Mouse (Mus musculus) intestine, embryonic 16.5 days (tissue): ENCODE measurements at regions not wholly inside any gene's neighbourhood (a gene's known extent, or its start where the extent isn't known, plus 50 kb on each side); places are given as distances from the start of the nearest gene placed in this dataset.

Experiments used
- ATAC-seq: fragments of 200-750 bp; cut with Nextera tagmentation; 2 replicates; pipeline ENCODE4 v1.8.0; 2017; ENCODE audit warnings: moderate TSS enrichment, moderate library complexity
- H3K27ac ChIP-seq: fragments of 300-500 bp; sonication (generic); 2 replicates; pipeline ENCODE4 v1.5.1; 2014; ENCODE audit warnings: mild to moderate bottlenecking, low read length
- H3K27me3 ChIP-seq: fragments of 300-500 bp; sonication (generic); replicated peaks from 2 replicates; pipeline ENCODE4 v1.6.1; 2014; ENCODE audit warnings: low read length, control low read depth, mixed read lengths; ENCODE audit not compliant: control insufficient read depth, insufficient read depth
- H3K36me3 ChIP-seq: fragments of 300-500 bp; sonication (generic); 2 replicates; pipeline ENCODE4 v1.6.1; 2014; ENCODE audit warnings: low read length, control low read depth; ENCODE audit not compliant: control insufficient read depth, insufficient read depth
- H3K4me1 ChIP-seq: fragments of 300-500 bp; sonication (generic); 2 replicates; pipeline ENCODE4 v1.6.1; 2014; ENCODE audit warnings: low read length, control low read depth, mixed read lengths; ENCODE audit not compliant: control insufficient read depth, insufficient read depth
- H3K4me2 ChIP-seq: fragments of 300-500 bp; sonication (generic); 2 replicates; pipeline ENCODE4 v1.6.1; 2014; ENCODE audit warnings: low read depth, low read length, control low read depth
- H3K4me3 ChIP-seq: fragments of 300-500 bp; sonication (generic); 2 replicates; pipeline ENCODE4 v1.5.1; 2014; ENCODE audit warnings: mild to moderate bottlenecking, low read length
- H3K9ac ChIP-seq: fragments of 300-500 bp; sonication (generic); 2 replicates; pipeline ENCODE4 v1.6.1; 2014; ENCODE audit warnings: low read depth, low read length
- H3K9me3 ChIP-seq: fragments of 300-500 bp; sonication (generic); 2 replicates; pipeline ENCODE4 v1.6.1; 2016; ENCODE audit warnings: low read length, control low read depth; ENCODE audit not compliant: control insufficient read depth
- WGBS: fragments of 180-500 bp; shearing (Covaris S2); extraction: QIAGEN DNeasy Blood & Tissue Kit; methylation state at CpG from one replicate; pipeline ENCODE4 v1.1.7; 2014; 5-methylcytosine and 5-hydroxymethylcytosine counted together

- ATAC-seq = no peak; the same call in 1 of the 2 replicates
- Histone ChIP-seq H3K4me1 (peaks cover 4% of the 10 kb centered on the region; the same call in 1 of the 2 replicates), H3K9me3 (no peaks in the 10 kb centered on the region), H3K4me3 (peak overlapping the region; percentile 41), H3K4me2 (peak overlapping the region; percentile 55), H3K9ac (peak overlapping the region; percentile 57), H3K36me3 (no peaks in the 10 kb centered on the region), H3K27ac (0 out of 2 replicates have a peak overlapping the region, but pooled peaks have one; percentile 19), H3K27me3 (no peaks in the 10 kb centered on the region)
- 20% methylated on average over 9 of the region's 9 CpGs for whole genome bisulfite sequencing
Observed at GRCm38 (mm10) chr8:34689825-34690493, 578.4 kb upstream of the Gm10131 start.

GRCm38 (mm10) chr8:34689049-34689824 lies 577.7 kb upstream of the Gm10131 start:
- no peaks in the 10 kb centered on the region for H3K27me3 ChIP-seq
- ATAC-seq = peak; percentile 75
- peak overlapping the region; percentile 41 for H3K4me3 ChIP-seq
- no peaks in the 10 kb centered on the region for H3K36me3 ChIP-seq
- 24% methylated on average over 33 of the region's 33 CpGs for WGBS
- peaks cover 4% of the 10 kb centered on the region; the same call in 1 of the 2 replicates for H3K4me1 ChIP-seq
- H3K4me2 ChIP-seq = peak overlapping the region; percentile 55
- no peaks in the 10 kb centered on the region for H3K9me3 ChIP-seq
- H3K9ac ChIP-seq = peak overlapping the region; percentile 57
- peak overlapping the region; percentile 19; the same call in 1 of the 2 replicates for H3K27ac ChIP-seq

- peaks cover 4% of the 10 kb centered on the region; the same call in 1 of the 2 replicates for H3K4me1 ChIP-seq
- H3K9me3 ChIP-seq = no peaks in the 10 kb centered on the region
- WGBS = 65% methylated on average over 20 of the region's 20 CpGs
- ATAC-seq = peak; percentile 52
- H3K4me2 ChIP-seq = peak overlapping the region; percentile 55
- H3K36me3 ChIP-seq = no peaks in the 10 kb centered on the region
- no peak overlapping the region for H3K9ac ChIP-seq
- no peaks in the 10 kb centered on the region for H3K27me3 ChIP-seq
- peak overlapping the region; percentile 41 for H3K4me3 ChIP-seq
- H3K27ac ChIP-seq = no peak overlapping the region
Observed at GRCm38 (mm10) chr8:34688396-34689048, 577.0 kb upstream of the Gm10131 start.

GRCm38 (mm10) chr8:34686371-34686770 lies 574.8 kb upstream of the Gm10131 start:
- no peak overlapping the region for H3K4me3 ChIP-seq
- H3K9ac ChIP-seq = no peak overlapping the region
- peaks cover 4% of the 10 kb centered on the region; the same call in 1 of the 2 replicates for H3K4me1 ChIP-seq
- ATAC-seq = no peak
- 88% methylated on average over 10 of the region's 10 CpGs for WGBS
- no peaks in the 10 kb centered on the region for H3K36me3 ChIP-seq
- no peaks in the 10 kb centered on the region for H3K27me3 ChIP-seq
- no peak overlapping the region for H3K4me2 ChIP-seq
- no peaks in the 10 kb centered on the region for H3K9me3 ChIP-seq
- no peak overlapping the region for H3K27ac ChIP-seq

GRCm38 (mm10) chr8:34684683-34685082 lies 573.1 kb upstream of the Gm10131 start:
- H3K27me3 ChIP-seq = no peaks in the 10 kb centered on the region
- no peaks in the 10 kb centered on the region for H3K9me3 ChIP-seq
- H3K27ac ChIP-seq = no peak overlapping the region
- H3K4me1 ChIP-seq = peaks cover 11% of the 10 kb centered on the region; the same call in 1 of the 2 replicates
- 73% methylated on average over 7 of the region's 7 CpGs for WGBS
- no peak overlapping the region for H3K9ac ChIP-seq
- H3K4me3 ChIP-seq = no peak overlapping the region
- H3K36me3 ChIP-seq = no peaks in the 10 kb centered on the region
- ATAC-seq = no peak
- no peak overlapping the region for H3K4me2 ChIP-seq

GRCm38 (mm10) chr8:34683173-34683572 lies 571.6 kb upstream of the Gm10131 start:
- no peaks in the 10 kb centered on the region for H3K9me3 ChIP-seq
- no peaks in the 10 kb centered on the region for H3K36me3 ChIP-seq
- 70% methylated on average over 5 of the region's 5 CpGs for WGBS
- H3K9ac ChIP-seq = no peak overlapping the region
- ATAC-seq = no peak
- peaks cover 12% of the 10 kb centered on the region; the same call in 1 of the 2 replicates for H3K4me1 ChIP-seq
- no peak overlapping the region for H3K4me3 ChIP-seq
- no peak overlapping the region for H3K4me2 ChIP-seq
- H3K27ac ChIP-seq = no peak overlapping the region
- no peaks in the 10 kb centered on the region for H3K27me3 ChIP-seq

GRCm38 (mm10) chr8:34682221-34682620 lies 570.7 kb upstream of the Gm10131 start:
- no peak for ATAC-seq
- no peak overlapping the region for H3K4me2 ChIP-seq
- H3K4me1 ChIP-seq = peaks cover 12% of the 10 kb centered on the region; the same call in 1 of the 2 replicates
- no peaks in the 10 kb centered on the region for H3K36me3 ChIP-seq
- no peaks in the 10 kb centered on the region for H3K9me3 ChIP-seq
- no peak overlapping the region for H3K27ac ChIP-seq
- no peaks in the 10 kb centered on the region for H3K27me3 ChIP-seq
- H3K4me3 ChIP-seq = no peak overlapping the region
- WGBS = 91% methylated on average over 8 of the region's 8 CpGs
- no peak overlapping the region for H3K9ac ChIP-seq

GRCm38 (mm10) chr8:34679565-34680291 lies 568.2 kb upstream of the Gm10131 start:
- Histone ChIP-seq H3K27ac (peak overlapping the region; percentile 66), H3K4me1 (peaks cover 17% of the 10 kb centered on the region; the same call in 1 of the 2 replicates), H3K9me3 (no peaks in the 10 kb centered on the region), H3K27me3 (no peaks in the 10 kb centered on the region), H3K9ac (peak overlapping the region; percentile 26; the same call in 1 of the 2 replicates), H3K4me3 (no peak overlapping the region), H3K36me3 (no peaks in the 10 kb centered on the region), H3K4me2 (peak overlapping the region; percentile 35)
- ATAC-seq = peak; percentile 59
- WGBS = 32% methylated on average over 14 of the region's 14 CpGs
